Mouse (Mus musculus): ENCODE data around the gene Crebrf. TPM values are rescaled to one million over a fixed set of nuclear protein-coding genes. Genes with fewer than 3 reads are reported as not detected.
A peak's percentile ranks its signal among the peaks of the same experiment; 100 is the strongest.

Crebrf gene
- polyA plus RNA-seq, 1 experiment from 2014 or later = 5.4 TPM

GRCm38 (mm10) chr17:26689810-26690209 is 25.6 kb upstream of the Crebrf start:
- Histone ChIP-seq H3K4me2 (no peak overlapping the region), H3K36me3 (peaks cover 17% of the 10 kb centered on the region), H3K27me3 (replicated peaks) (no peaks in the 10 kb centered on the region), H3K4me1 (replicated peaks) (peaks cover 65% of the 10 kb centered on the region), H3K4me3 (no peak overlapping the region), H3K9ac (0 out of 2 replicates have a peak overlapping the region, but pooled peaks have one; percentile 38), H3K9me3 (replicated peaks) (no peaks in the 10 kb centered on the region), H3K27ac (ENCODE audit: poor library complexity, severe bottlenecking) (no peak overlapping the region)
- WGBS = 64% methylated on average over 2 of the region's 2 CpGs
- no peak for ATAC-seq (ENCODE audit: insufficient number of reproducible peaks, low FRiP score)

- Histone ChIP-seq H3K9ac (no peak overlapping the region), H3K4me1 (replicated peaks) (peaks cover 65% of the 10 kb centered on the region), H3K9me3 (replicated peaks) (no peaks in the 10 kb centered on the region), H3K27ac (ENCODE audit: poor library complexity, severe bottlenecking) (no peak overlapping the region), H3K36me3 (peaks cover 14% of the 10 kb centered on the region), H3K4me3 (no peak overlapping the region), H3K4me2 (no peak overlapping the region), H3K27me3 (replicated peaks) (no peaks in the 10 kb centered on the region)
- WGBS = 67% methylated on average over 5 of the region's 5 CpGs
- ATAC-seq (ENCODE audit: insufficient number of reproducible peaks, low FRiP score) = no peak
Observed at GRCm38 (mm10) chr17:26690236-26690635, 25.2 kb upstream of the Crebrf start.

GRCm38 (mm10) chr17:26691110-26691509 is 24.3 kb upstream of the Crebrf start:
- no peak overlapping the region for H3K27ac ChIP-seq (ENCODE audit: poor library complexity, severe bottlenecking)
- H3K27me3 ChIP-seq (replicated peaks) = no peaks in the 10 kb centered on the region
- no peaks in the 10 kb centered on the region for H3K9me3 ChIP-seq (replicated peaks)
- no peak overlapping the region for H3K4me3 ChIP-seq
- 85% methylated on average over 7 of the region's 7 CpGs for WGBS
- no peak overlapping the region for H3K4me2 ChIP-seq
- H3K4me1 ChIP-seq (replicated peaks) = peaks cover 59% of the 10 kb centered on the region
- peaks cover 18% of the 10 kb centered on the region for H3K36me3 ChIP-seq
- ATAC-seq (ENCODE audit: insufficient number of reproducible peaks, low FRiP score) = no peak
- H3K9ac ChIP-seq = no peak overlapping the region

- Histone ChIP-seq H3K4me1 (replicated peaks) (peaks cover 44% of the 10 kb centered on the region), H3K9me3 (replicated peaks) (no peaks in the 10 kb centered on the region), H3K9ac (no peak overlapping the region), H3K27ac (ENCODE audit: poor library complexity, severe bottlenecking) (peak overlapping the region; percentile 16; the same call in 1 of the 2 replicates), H3K36me3 (peaks cover 33% of the 10 kb centered on the region), H3K4me2 (no peak overlapping the region), H3K27me3 (replicated peaks) (no peaks in the 10 kb centered on the region), H3K4me3 (no peak overlapping the region)
- ATAC-seq (ENCODE audit: insufficient number of reproducible peaks, low FRiP score) = no peak
- 77% methylated on average over 7 of the region's 7 CpGs for WGBS
Observed at GRCm38 (mm10) chr17:26693424-26693823, 22.0 kb upstream of the Crebrf start.

GRCm38 (mm10) chr17:26694171-26694570 is 21.3 kb upstream of the Crebrf start:
- 76% methylated on average over 7 of the region's 7 CpGs for WGBS
- peaks cover 40% of the 10 kb centered on the region for H3K36me3 ChIP-seq
- no peak overlapping the region for H3K27ac ChIP-seq (ENCODE audit: poor library complexity, severe bottlenecking)
- ATAC-seq (ENCODE audit: insufficient number of reproducible peaks, low FRiP score) = no peak
- H3K27me3 ChIP-seq (replicated peaks) = no peaks in the 10 kb centered on the region
- no peak overlapping the region for H3K4me2 ChIP-seq
- peaks cover 40% of the 10 kb centered on the region for H3K4me1 ChIP-seq (replicated peaks)
- no peak overlapping the region for H3K9ac ChIP-seq
- 0 out of 2 replicates have a peak, but pooled peaks cover 3% of the 10 kb centered on the region for H3K9me3 ChIP-seq (replicated peaks)
- no peak overlapping the region for H3K4me3 ChIP-seq

- H3K36me3 ChIP-seq = peaks cover 48% of the 10 kb centered on the region
Observed at GRCm38 (mm10) chr17:26695193-26695592, 20.3 kb upstream of the Crebrf start.

GRCm38 (mm10) chr17:26698846-26699245 is 16.6 kb upstream of the Crebrf start:
- H3K9me3 ChIP-seq (replicated peaks) = 0 out of 2 replicates have a peak, but pooled peaks cover 3% of the 10 kb centered on the region
- H3K9ac ChIP-seq = no peak overlapping the region
- H3K27me3 ChIP-seq (replicated peaks) = no peaks in the 10 kb centered on the region
- no peak overlapping the region for H3K4me2 ChIP-seq
- WGBS = 92% methylated on average over 5 of the region's 5 CpGs
- H3K4me3 ChIP-seq = no peak overlapping the region
- H3K4me1 ChIP-seq (replicated peaks) = peaks cover 50% of the 10 kb centered on the region
- H3K36me3 ChIP-seq = peaks cover 48% of the 10 kb centered on the region
- no peak for ATAC-seq (ENCODE audit: insufficient number of reproducible peaks, low FRiP score)
- H3K27ac ChIP-seq (ENCODE audit: poor library complexity, severe bottlenecking) = 0 out of 2 replicates have a peak overlapping the region, but pooled peaks have one; percentile 33

More at GRCm38 (mm10) chr17:26695193-26695592, 20.3 kb upstream of the Crebrf start:
- Histone ChIP-seq H3K9ac (no peak overlapping the region), H3K4me2 (no peak overlapping the region), H3K9me3 (replicated peaks) (0 out of 2 replicates have a peak, but pooled peaks cover 3% of the 10 kb centered on the region), H3K4me3 (no peak overlapping the region), H3K27ac (ENCODE audit: poor library complexity, severe bottlenecking) (no peak overlapping the region), H3K4me1 (replicated peaks) (peaks cover 39% of the 10 kb centered on the region), H3K27me3 (replicated peaks) (no peaks in the 10 kb centered on the region)
- WGBS = 94% methylated on average over 3 of the region's 3 CpGs
- no peak for ATAC-seq (ENCODE audit: insufficient number of reproducible peaks, low FRiP score)

GRCm38 (mm10) chr17:26699819-26700616 is 15.4 kb upstream of the Crebrf start:
- no peak overlapping the region for H3K4me3 ChIP-seq
- WGBS = 65% methylated on average over 10 of the region's 10 CpGs
- H3K9me3 ChIP-seq (replicated peaks) = 0 out of 2 replicates have a peak, but pooled peaks cover 5% of the 10 kb centered on the region
- no peak overlapping the region for H3K4me2 ChIP-seq
- ATAC-seq (ENCODE audit: insufficient number of reproducible peaks, low FRiP score) = 0 out of 2 replicates have a peak, but pooled peaks have one; percentile 33
- no peaks in the 10 kb centered on the region for H3K27me3 ChIP-seq (replicated peaks)
- H3K9ac ChIP-seq = no peak overlapping the region
- peaks cover 45% of the 10 kb centered on the region for H3K4me1 ChIP-seq (replicated peaks)
- peaks cover 52% of the 10 kb centered on the region for H3K36me3 ChIP-seq
- peak overlapping the region; percentile 33 for H3K27ac ChIP-seq (ENCODE audit: poor library complexity, severe bottlenecking)

GRCm38 (mm10) chr17:26701565-26701964 is 13.9 kb upstream of the Crebrf start:
- H3K4me3 ChIP-seq = no peak overlapping the region

GRCm38 (mm10) chr17:26702621-26703020 is 12.8 kb upstream of the Crebrf start:
- Histone ChIP-seq H3K27me3 (replicated peaks) (no peaks in the 10 kb centered on the region), H3K4me3 (no peak overlapping the region), H3K27ac (ENCODE audit: poor library complexity, severe bottlenecking) (0 out of 2 replicates have a peak overlapping the region, but pooled peaks have one; percentile 68), H3K36me3 (peaks cover 30% of the 10 kb centered on the region), H3K4me2 (no peak overlapping the region), H3K4me1 (replicated peaks) (peaks cover 61% of the 10 kb centered on the region), H3K9me3 (replicated peaks) (0 out of 2 replicates have a peak, but pooled peaks cover 5% of the 10 kb centered on the region), H3K9ac (no peak overlapping the region)
- 80% methylated on average over 4 of the region's 4 CpGs for WGBS
- no peak for ATAC-seq (ENCODE audit: insufficient number of reproducible peaks, low FRiP score)

More at GRCm38 (mm10) chr17:26701565-26701964, 13.9 kb upstream of the Crebrf start:
- WGBS = 49% methylated on average over 13 of the region's 13 CpGs
- Histone ChIP-seq H3K27me3 (replicated peaks) (no peaks in the 10 kb centered on the region), H3K9ac (peak overlapping the region; percentile 11; the same call in 1 of the 2 replicates), H3K4me2 (peak overlapping the region; percentile 22; the same call in 1 of the 2 replicates), H3K36me3 (peaks cover 37% of the 10 kb centered on the region), H3K9me3 (replicated peaks) (0 out of 2 replicates have a peak, but pooled peaks cover 5% of the 10 kb centered on the region), H3K4me1 (replicated peaks) (peaks cover 55% of the 10 kb centered on the region), H3K27ac (ENCODE audit: poor library complexity, severe bottlenecking) (peak overlapping the region; percentile 68)
- no peak for ATAC-seq (ENCODE audit: insufficient number of reproducible peaks, low FRiP score)

GRCm38 (mm10) chr17:26703671-26704070 is 11.8 kb upstream of the Crebrf start:
- Histone ChIP-seq H3K27me3 (replicated peaks) (no peaks in the 10 kb centered on the region), H3K9ac (no peak overlapping the region), H3K27ac (ENCODE audit: poor library complexity, severe bottlenecking) (no peak overlapping the region), H3K4me1 (replicated peaks) (peaks cover 63% of the 10 kb centered on the region), H3K4me2 (no peak overlapping the region), H3K36me3 (peaks cover 19% of the 10 kb centered on the region), H3K4me3 (no peak overlapping the region), H3K9me3 (replicated peaks) (0 out of 2 replicates have a peak, but pooled peaks cover 5% of the 10 kb centered on the region)
- no peak for ATAC-seq (ENCODE audit: insufficient number of reproducible peaks, low FRiP score)
- 87% methylated on average over 4 of the region's 4 CpGs for WGBS

Measured in heart, embryonic 12.5 days (tissue).